Mouse (Mus musculus) embryonic fibroblast, embryonic 13.5 days (primary cell): ENCODE measurements around the gene E130114P18Rik. TPM values are rescaled to one million over a fixed set of nuclear protein-coding genes. Genes with fewer than 3 reads are reported as not detected.
A peak's percentile ranks its signal among the peaks of the same experiment; 100 is the strongest.

Experiments used
- H3K27ac ChIP-seq: 2 replicates; pipeline ENCODE4 v1.5.1; 2012; ENCODE audit warnings: low read length, control low read depth, inconsistent platforms; ENCODE audit not compliant: insufficient read depth
- H3K4me1 ChIP-seq: 2 replicates; pipeline ENCODE4 v1.6.1; 2011; ENCODE audit warnings: low read length; ENCODE audit not compliant: control insufficient read depth, insufficient read depth
- H3K4me3 ChIP-seq: 2 replicates; pipeline ENCODE4 v1.5.1; 2011; ENCODE audit warnings: mild to moderate bottlenecking, control low read depth, low read length; ENCODE audit not compliant: insufficient read depth
- CTCF ChIP-seq: IDR thresholded peaks from 2 replicates; pipeline ENCODE4 v1.5.1; 2011; ENCODE audit warnings: mild to moderate bottlenecking, control low read depth, low read length, moderate library complexity, borderline replicate concordance; ENCODE audit not compliant: insufficient read depth
- POLR2A ChIP-seq: IDR thresholded peaks from 2 replicates; pipeline ENCODE4 v1.6.1; 2011; ENCODE audit warnings: low read depth, mild to moderate bottlenecking, control low read depth, low read length, moderate library complexity
- polyA plus RNA-seq: library from polyadenylated mRNA; stranded (reverse); fragments of >200 nt; gene quantifications from 2 replicates; pipeline ENCODE4 v1.2.4, GENCODE M21; 2011; ENCODE audit warnings: low read depth; ENCODE audit not compliant: missing spikeins, insufficient read length

Gene E130114P18Rik
- polyA plus RNA-seq, 1 experiment: 0.77 TPM

GRCm38 (mm10) chr4:97714616-97715015 lies 63.3 kb downstream of the E130114P18Rik start:
- Histone ChIP-seq H3K27ac (no peak overlapping the region), H3K4me3 (no peak overlapping the region), H3K4me1 (no peaks in the 10 kb centered on the region)
- TF ChIP-seq CTCF (no peak), POLR2A (no peak)

- no peak for TF ChIP-seq CTCF
- TF ChIP-seq POLR2A: no peak
These were observed 63.7 kb downstream of the E130114P18Rik start for GRCm38 (mm10) chr4:97714101-97714615.

GRCm38 (mm10) chr4:97712547-97712946 lies 65.3 kb downstream of the E130114P18Rik start:
- no peak overlapping the region for H3K4me3 ChIP-seq
- H3K4me1 ChIP-seq: no peaks in the 10 kb centered on the region
- no peak overlapping the region for H3K27ac ChIP-seq
- TF ChIP-seq POLR2A (no peak), CTCF (no peak)

More at GRCm38 (mm10) chr4:97714101-97714615, 63.7 kb downstream of the E130114P18Rik start:
- H3K4me3 ChIP-seq: no peak overlapping the region
- H3K27ac ChIP-seq: no peak overlapping the region
- no peaks in the 10 kb centered on the region for H3K4me1 ChIP-seq

GRCm38 (mm10) chr4:97710048-97710765 lies 67.7 kb downstream of the E130114P18Rik start:
- TF ChIP-seq POLR2A: no peak
- no peak for TF ChIP-seq CTCF
- no peaks in the 10 kb centered on the region for H3K4me1 ChIP-seq
- H3K4me3 ChIP-seq: no peak overlapping the region
- no peak overlapping the region for H3K27ac ChIP-seq

GRCm38 (mm10) chr4:97707373-97708152 lies 70.3 kb downstream of the E130114P18Rik start:
- no peak for TF ChIP-seq POLR2A
- no peak for TF ChIP-seq CTCF
- H3K4me3 ChIP-seq: no peak overlapping the region
- no peaks in the 10 kb centered on the region; the same call in 1 of the 2 replicates for H3K4me1 ChIP-seq
- H3K27ac ChIP-seq: no peak overlapping the region

GRCm38 (mm10) chr4:97696684-97697615 lies 80.9 kb downstream of the E130114P18Rik start:
- 0 out of 2 replicates have a peak, but pooled peaks cover 9% of the 10 kb centered on the region for H3K4me1 ChIP-seq
- H3K27ac ChIP-seq: no peak overlapping the region
- no peak for TF ChIP-seq CTCF
- no peak for TF ChIP-seq POLR2A
- H3K4me3 ChIP-seq: no peak overlapping the region

GRCm38 (mm10) chr4:97695414-97696040 lies 82.4 kb downstream of the E130114P18Rik start:
- Histone ChIP-seq H3K4me3 (no peak overlapping the region), H3K27ac (peak overlapping the region; percentile 27; the same call in 1 of the 2 replicates), H3K4me1 (0 out of 2 replicates have a peak, but pooled peaks cover 9% of the 10 kb centered on the region)
- TF ChIP-seq POLR2A (no peak), CTCF (no peak)

GRCm38 (mm10) chr4:97693931-97694330 lies 83.9 kb downstream of the E130114P18Rik start:
- Histone ChIP-seq H3K4me1 (peaks cover 12% of the 10 kb centered on the region; the same call in 1 of the 2 replicates), H3K4me3 (no peak overlapping the region), H3K27ac (no peak overlapping the region)
- TF ChIP-seq CTCF: no peak
- no peak for TF ChIP-seq POLR2A

GRCm38 (mm10) chr4:97693054-97693453 lies 84.8 kb downstream of the E130114P18Rik start:
- Histone ChIP-seq H3K4me3 (no peak overlapping the region), H3K4me1 (peaks cover 12% of the 10 kb centered on the region; the same call in 1 of the 2 replicates), H3K27ac (no peak overlapping the region)
- TF ChIP-seq POLR2A (no peak), CTCF (no peak)
